Mouse (Mus musculus) CH12.LX (cell line): ENCODE data around the gene Mrm1.

ENCODE experiments used
- CTCF ChIP-seq, 2 experiments: IDR thresholded peaks in 1 of 2; conservative IDR thresholded peaks in 1 of 2; 2 replicates each; pipeline ENCODE4 v1.5.1; 2011 to 2012; ENCODE audit warnings: low read depth in 2 of 2, low read length in 2 of 2, improper control_type of control experiment in 1 of 2, inconsistent platforms in 1 of 2, mild to moderate bottlenecking in 1 of 2, moderate library complexity in 1 of 2
- EP300 ChIP-seq: IDR thresholded peaks from 2 replicates; pipeline ENCODE4 v1.6.1; 2011; ENCODE audit warnings: low read length, improper control_type of control experiment
- KAT2A ChIP-seq: IDR thresholded peaks from 2 replicates; pipeline ENCODE4 v1.6.1; 2012; ENCODE audit warnings: low read length, improper control_type of control experiment, inconsistent platforms; ENCODE audit not compliant: insufficient replicate concordance
- MAZ ChIP-seq: IDR thresholded peaks from 2 replicates; pipeline ENCODE4 v1.6.1; 2012; ENCODE audit warnings: low read depth, mild to moderate bottlenecking, inconsistent platforms, low read length, improper control_type of control experiment, moderate library complexity
- POLR2A ChIP-seq: IDR thresholded peaks from 2 replicates; pipeline ENCODE4 v1.6.1; 2011; ENCODE audit warnings: low read depth, mild to moderate bottlenecking, improper control_type of control experiment, low read length
- SMC3 ChIP-seq: IDR thresholded peaks from 2 replicates; pipeline ENCODE4 v1.6.1; 2011; ENCODE audit warnings: low read depth, low read length, improper control_type of control experiment
- TBP ChIP-seq: conservative IDR thresholded peaks from 2 replicates; pipeline ENCODE4 v1.6.1; 2011; ENCODE audit warnings: low read depth, low read length, improper control_type of control experiment
- TCF12 ChIP-seq: IDR thresholded peaks from 2 replicates; pipeline ENCODE4 v1.6.1; 2014; ENCODE audit warnings: low read depth, mild to moderate bottlenecking, inconsistent platforms, low read length, improper control_type of control experiment
- UBTF ChIP-seq: IDR thresholded peaks from 2 replicates; pipeline ENCODE4 v1.6.1; 2012; ENCODE audit warnings: low read depth, mild to moderate bottlenecking, inconsistent platforms, low read length, improper control_type of control experiment, moderate library complexity
- ZC3H11A ChIP-seq: IDR thresholded peaks from 2 replicates; pipeline ENCODE4 v1.6.1; 2012; ENCODE audit warnings: low read depth, mild to moderate bottlenecking, inconsistent platforms, low read length, improper control_type of control experiment
- ZKSCAN1 ChIP-seq: IDR thresholded peaks from 2 replicates; pipeline ENCODE4 v1.6.1; 2012; ENCODE audit warnings: low read depth, inconsistent platforms, low read length, improper control_type of control experiment, borderline replicate concordance

- TF ChIP-seq EP300 (no peak), SMC3 (no peak), ZC3H11A (no peak), TCF12 (no peak), MAZ (no peak), POLR2A (no peak), CTCF (conservative IDR thresholded peaks at IDR 0.05 in 1 of 2, IDR thresholded peaks at IDR 0.05 in 1 of 2; ENCODE audit: low read depth in 2 of 2, low read length in 2 of 2) (no peak), UBTF (no peak), KAT2A (no peak), TBP (no peak), ZKSCAN1 (no peak)
Observed at GRCm38 (mm10) chr11:84804373-84804772, 14.9 kb downstream of the Mrm1 start.
